Mouse (Mus musculus) small intestine, adult 2 months (tissue): ENCODE measurements around the gene Dffa.

Experiments
- CTCF ChIP-seq: fragments of 200-500 bp; IDR thresholded peaks from 2 replicates; pipeline ENCODE4 v1.5.1; 2012; ENCODE audit warnings: low read depth, mild to moderate bottlenecking, control low read depth, inconsistent platforms, low read length, moderate library complexity, mixed read lengths; ENCODE audit not compliant: insufficient replicate concordance, insufficient read length; ENCODE audit errors: extremely low read depth
- POLR2A ChIP-seq: fragments of 200-500 bp; IDR thresholded peaks from 2 replicates; pipeline ENCODE4 v1.6.1; 2012; ENCODE audit warnings: low read depth, mild to moderate bottlenecking, control low read depth, inconsistent platforms, low read length, moderate library complexity

DNA sequence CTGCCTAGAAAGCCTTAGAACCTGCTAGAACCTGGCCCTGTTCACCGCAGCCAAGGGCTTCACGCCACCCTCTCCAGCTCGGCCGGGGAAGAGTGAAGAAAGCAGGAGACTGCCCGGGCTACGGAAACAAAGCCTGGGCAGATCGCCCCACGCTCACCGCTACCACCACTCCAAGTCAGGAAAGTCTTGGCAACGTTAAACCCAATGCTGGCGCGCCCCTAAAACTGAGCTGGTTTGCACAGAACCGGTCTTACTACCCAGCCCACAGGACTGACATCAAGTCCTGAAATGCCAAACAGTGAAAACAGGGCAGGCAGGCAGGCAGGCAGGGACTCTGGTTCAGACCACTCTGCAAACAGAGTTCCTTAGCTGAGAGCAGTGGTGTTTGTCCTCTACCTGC is 28.9 kb upstream of the Dffa start:
- no peak for TF ChIP-seq POLR2A
- no peak for TF ChIP-seq CTCF
